Mouse (Mus musculus) bone marrow, adult 2 months (tissue): ENCODE measurements around the gene Ndfip2.

Source experiments
- CTCF ChIP-seq: fragments of 200-500 bp; IDR thresholded peaks from 2 replicates; pipeline ENCODE4 v1.5.1; 2011; ENCODE audit warnings: low read length, control low read depth; ENCODE audit not compliant: control insufficient read depth, insufficient read depth
- POLR2A ChIP-seq: fragments of 200-500 bp; IDR thresholded peaks from 2 replicates; pipeline ENCODE4 v1.6.1; 2011; ENCODE audit warnings: low read depth, mild to moderate bottlenecking, control low read depth, low read length, borderline replicate concordance; ENCODE audit not compliant: control insufficient read depth

DNA sequence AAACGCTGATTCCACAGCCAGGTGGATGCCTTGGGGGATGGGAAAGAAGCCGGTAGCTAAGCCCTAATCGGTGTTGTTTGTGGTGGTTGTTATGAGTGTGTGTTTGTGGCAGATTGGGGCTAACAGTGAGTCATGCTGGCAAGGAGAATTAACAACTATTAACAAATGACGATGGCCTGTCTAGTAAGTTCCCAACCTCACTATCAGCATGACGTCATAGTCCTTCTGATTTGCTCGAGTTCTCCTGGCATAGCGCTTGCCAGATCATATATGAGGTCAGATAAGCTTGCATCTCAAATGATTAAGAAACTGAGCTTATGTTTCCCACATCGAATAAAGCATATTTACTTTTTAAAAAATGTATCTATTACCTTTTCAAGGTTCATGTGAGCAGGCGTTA is 20.6 kb upstream of the Ndfip2 start:
- TF ChIP-seq CTCF (no peak), POLR2A (no peak)
